Mouse (Mus musculus) embryo, embryonic 11 days (tissue): ENCODE data around the gene Oosp2.

Experiments used
- DNase-seq: peaks from one replicate; pipeline ENCODE4 v3.0.0-alpha.2; 2015

Gene Oosp2

DNA sequence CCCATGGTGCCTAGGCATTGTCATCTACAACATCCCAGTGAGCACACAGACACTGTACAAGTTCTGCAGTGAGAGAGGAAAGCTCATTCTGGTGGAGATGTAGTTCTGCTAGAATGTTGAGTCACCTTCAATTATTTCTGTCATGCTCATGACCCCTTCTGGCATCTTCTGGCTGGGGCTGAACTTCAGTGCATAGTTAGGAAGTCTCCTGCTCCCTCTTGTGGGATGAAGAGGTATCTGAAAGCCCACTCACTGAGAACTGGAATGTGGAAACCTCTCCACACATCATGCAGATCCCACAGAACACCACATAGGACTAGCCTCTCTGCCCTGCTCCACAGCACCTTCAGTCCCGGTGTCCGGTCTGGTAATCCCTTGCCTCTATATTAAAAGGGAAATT is 58.3 kb downstream of the Oosp2 start:
- peak; percentile 24 for DNase-seq

DNA sequence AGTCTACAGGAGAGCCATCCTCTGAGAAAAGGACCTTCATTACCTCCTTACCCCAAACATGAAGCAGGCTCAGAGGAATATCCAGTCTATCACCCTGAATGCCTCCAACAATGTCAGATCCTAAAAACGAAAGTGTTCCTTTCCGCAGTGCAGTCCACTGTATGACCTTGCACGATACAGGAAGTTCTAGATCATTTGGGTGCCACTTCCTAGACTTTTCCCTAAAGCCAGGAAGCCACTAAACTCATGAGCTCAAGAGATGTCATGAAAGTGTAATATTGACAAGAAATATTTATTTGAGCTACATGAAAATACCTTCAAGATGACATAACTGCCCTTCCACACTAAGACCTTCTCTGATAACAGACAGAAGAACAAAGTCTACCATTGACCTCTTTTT is 59.0 kb downstream of the Oosp2 start:
- no peak for DNase-seq
